ENCODE assay signal across 16 mouse cellular contexts in genomic region chr8:70874441-70874840, GRCm38 (mm10). TPM values are rescaled to one million over a fixed set of nuclear protein-coding genes. Genes with fewer than 3 reads are reported as not detected.
DNase-seq lines count a peak whose midpoint lies in the region; ATAC-seq lines count a peak whose summit lies in the region.
"Had no signal": no experiment of that assay in that cellular context is flagged by ENCODE, and none has a peak within 500 bp of the region (broad histone marks: within the 10 kb centered on the region; RNA-seq: fewer than 3 reads in every experiment).

No protein-coding gene starts in this region.

- no peak for DNase-seq in hindbrain, embryonic 14.5 days (ENCODE audit: low spot score)
- no peak for DNase-seq in embryo, embryonic 10.5 days (ENCODE audit: low spot score)
- DNase-seq in lung, postnatal 14 days: no peak
- DNase-seq in lung, postnatal 25 days (ENCODE audit: low spot score): no peak
- DNase-seq: adrenal gland, postnatal 36 days; cerebellum, postnatal 36 days; kidney, adult 11 months; lung, postnatal 36 days had no signal

- no peaks in the 10 kb centered on the region for H3K36me3 ChIP-seq in kidney, embryonic 16.5 days (ENCODE audit: insufficient read depth, low read length)
- H3K36me3 ChIP-seq in kidney, embryonic 14.5 days (ENCODE audit: control insufficient read depth, insufficient read depth, low read length): no peaks in the 10 kb centered on the region
- no peaks in the 10 kb centered on the region for H3K36me3 ChIP-seq in embryonic facial prominence, embryonic 13.5 days
- H3K36me3 ChIP-seq in hindbrain, embryonic 14.5 days (replicated peaks; ENCODE audit: control insufficient read depth, insufficient read depth): no peaks in the 10 kb centered on the region
- no peaks in the 10 kb centered on the region for H3K36me3 ChIP-seq in midbrain, embryonic 13.5 days
- H3K36me3 ChIP-seq: midbrain, embryonic 12.5 days; neural tube, embryonic 12.5 days had no signal

- H3K27me3 ChIP-seq in kidney, embryonic 16.5 days (ENCODE audit: insufficient read depth, low read length): no peaks in the 10 kb centered on the region
- H3K27me3 ChIP-seq in kidney, embryonic 14.5 days (ENCODE audit: control insufficient read depth, insufficient read depth, low read length): no peaks in the 10 kb centered on the region
- H3K27me3 ChIP-seq in embryonic facial prominence, embryonic 13.5 days: 0 out of 2 replicates have a peak, but pooled peaks cover 1% of the 10 kb centered on the region
- no peaks in the 10 kb centered on the region for H3K27me3 ChIP-seq in hindbrain, embryonic 14.5 days (ENCODE audit: control insufficient read depth, insufficient read depth, low read length)
- 0 out of 2 replicates have a peak, but pooled peaks cover 2% of the 10 kb centered on the region for H3K27me3 ChIP-seq in midbrain, embryonic 13.5 days
- H3K27me3 ChIP-seq: midbrain, embryonic 12.5 days; neural tube, embryonic 12.5 days had no signal

- H3K4me2 ChIP-seq in kidney, embryonic 16.5 days (replicated peaks; ENCODE audit: low read depth, low read length): no peak overlapping the region
- no peak overlapping the region for H3K4me2 ChIP-seq in kidney, embryonic 14.5 days (replicated peaks; ENCODE audit: low read depth, low read length)
- no peak overlapping the region for H3K4me2 ChIP-seq in embryonic facial prominence, embryonic 13.5 days
- H3K4me2 ChIP-seq in hindbrain, embryonic 14.5 days (replicated peaks): no peak overlapping the region
- H3K4me2 ChIP-seq in midbrain, embryonic 13.5 days (replicated peaks): no peak overlapping the region

- WGBS in kidney, embryonic 16.5 days: 91% methylated on average over 13 of the region's 13 CpGs
- 92% methylated on average over 13 of the region's 13 CpGs for WGBS in kidney, embryonic 14.5 days
- WGBS in embryonic facial prominence, embryonic 13.5 days: 89% methylated on average over 13 of the region's 13 CpGs
- 88% methylated on average over 13 of the region's 13 CpGs for WGBS in hindbrain, embryonic 14.5 days
- 91% methylated on average over 13 of the region's 13 CpGs for WGBS in midbrain, embryonic 13.5 days

- no peaks in the 10 kb centered on the region for H3K9me3 ChIP-seq in kidney, embryonic 16.5 days (ENCODE audit: low read length)
- H3K9me3 ChIP-seq in kidney, embryonic 14.5 days (ENCODE audit: control insufficient read depth, low read length): no peaks in the 10 kb centered on the region
- H3K9me3 ChIP-seq in embryonic facial prominence, embryonic 13.5 days: no peaks in the 10 kb centered on the region
- no peaks in the 10 kb centered on the region for H3K9me3 ChIP-seq in hindbrain, embryonic 14.5 days (ENCODE audit: control insufficient read depth, low read length)
- no peaks in the 10 kb centered on the region for H3K9me3 ChIP-seq in midbrain, embryonic 13.5 days
- H3K9me3 ChIP-seq: midbrain, embryonic 12.5 days; neural tube, embryonic 12.5 days had no signal

- H3K9ac ChIP-seq in kidney, embryonic 16.5 days (replicated peaks; ENCODE audit: low read length): peak overlapping the region; percentile 86; the same call in 1 of the 2 replicates
- no peak overlapping the region for H3K9ac ChIP-seq in kidney, embryonic 14.5 days (ENCODE audit: low read depth, low read length)
- 0 out of 2 replicates have a peak overlapping the region, but pooled peaks have one; percentile 27 for H3K9ac ChIP-seq in embryonic facial prominence, embryonic 13.5 days
- no peak overlapping the region; the same call in 1 of the 2 replicates for H3K9ac ChIP-seq in hindbrain, embryonic 14.5 days
- H3K9ac ChIP-seq in midbrain, embryonic 13.5 days (replicated peaks): no peak overlapping the region
- H3K9ac ChIP-seq: midbrain, embryonic 12.5 days; neural tube, embryonic 12.5 days had no signal

- H3K27ac ChIP-seq in kidney, embryonic 16.5 days (ENCODE audit: low read length): no peak overlapping the region
- no peak overlapping the region for H3K27ac ChIP-seq in kidney, embryonic 14.5 days (ENCODE audit: low read depth, low read length)
- H3K27ac ChIP-seq in embryonic facial prominence, embryonic 13.5 days: no peak overlapping the region
- 0 out of 2 replicates have a peak overlapping the region, but pooled peaks have one; percentile 96 for H3K27ac ChIP-seq in hindbrain, embryonic 14.5 days
- H3K27ac ChIP-seq in midbrain, embryonic 13.5 days: 0 out of 2 replicates have a peak overlapping the region, but pooled peaks have one; percentile 88

- no peak for ATAC-seq in kidney, embryonic 16.5 days (ENCODE audit: low FRiP score, low TSS enrichment)
- ATAC-seq in kidney, embryonic 14.5 days (ENCODE audit: low FRiP score, low TSS enrichment): no peak
- ATAC-seq in embryonic facial prominence, embryonic 13.5 days (ENCODE audit: insufficient number of reproducible peaks, insufficient read depth, low FRiP score, low TSS enrichment, low read depth): no peak
- ATAC-seq in hindbrain, embryonic 14.5 days (ENCODE audit: low FRiP score): no peak
- ATAC-seq in midbrain, embryonic 13.5 days: no peak

- no peak overlapping the region for H3K4me3 ChIP-seq in kidney, embryonic 16.5 days (ENCODE audit: low read length)
- H3K4me3 ChIP-seq in kidney, embryonic 14.5 days (ENCODE audit: low read length): no peak overlapping the region
- H3K4me3 ChIP-seq in embryonic facial prominence, embryonic 13.5 days: no peak overlapping the region
- no peak overlapping the region for H3K4me3 ChIP-seq in hindbrain, embryonic 14.5 days (replicated peaks; ENCODE audit: low read length)
- H3K4me3 ChIP-seq in midbrain, embryonic 13.5 days (replicated peaks): no peak overlapping the region

- H3K4me1 ChIP-seq in kidney, embryonic 16.5 days (ENCODE audit: insufficient read depth, low read length): peaks cover 4% of the 10 kb centered on the region; the same call in 1 of the 2 replicates
- 0 out of 2 replicates have a peak, but pooled peaks cover 5% of the 10 kb centered on the region for H3K4me1 ChIP-seq in kidney, embryonic 14.5 days (ENCODE audit: control insufficient read depth, insufficient read depth, low read length)
- H3K4me1 ChIP-seq in embryonic facial prominence, embryonic 13.5 days: peaks cover 14% of the 10 kb centered on the region
- peaks cover 5% of the 10 kb centered on the region; the same call in 1 of the 2 replicates for H3K4me1 ChIP-seq in hindbrain, embryonic 14.5 days (replicated peaks; ENCODE audit: control insufficient read depth, insufficient read depth, low read length)
- H3K4me1 ChIP-seq in midbrain, embryonic 13.5 days (replicated peaks): peaks cover 21% of the 10 kb centered on the region

RNA-seq across cellular contexts. Expression of gene Ccdc124, which starts 0.7 kb away (rescaled TPM):
- 114 and 119 TPM in 2 replicates for polyA plus RNA-seq in kidney, embryonic 16.5 days (2015; fragmentation: Nextera tagmentation; extraction: Ambion mirVana)
- polyA plus RNA-seq in kidney, embryonic 14.5 days (2014; fragmentation: Nextera tagmentation; extraction: Ambion mirVana): 117 and 142 TPM in 2 replicates
- 108 and 124 TPM in 2 replicates for polyA plus RNA-seq in embryonic facial prominence, embryonic 13.5 days (2015; fragmentation: Nextera tagmentation; extraction: Ambion mirVana)
- polyA plus RNA-seq in hindbrain, embryonic 14.5 days (2014; fragmentation: Nextera tagmentation; extraction: Ambion mirVana): 155 and 158 TPM in 2 replicates
- 160 TPM in 2 replicates for polyA plus RNA-seq in midbrain, embryonic 13.5 days (2015; fragmentation: Nextera tagmentation; extraction: Ambion mirVana)

RNA-seq across cellular contexts. Expression of gene Kcnn1, which starts 11.4 kb away (rescaled TPM):
- 2.9 and 4.9 TPM in 2 replicates for polyA plus RNA-seq in kidney, embryonic 16.5 days (2015; fragmentation: Nextera tagmentation; extraction: Ambion mirVana)
- 2.5 and 2.6 TPM in 2 replicates for polyA plus RNA-seq in kidney, embryonic 14.5 days (2014; fragmentation: Nextera tagmentation; extraction: Ambion mirVana)
- 3.2 and 5.3 TPM in 2 replicates for polyA plus RNA-seq in embryonic facial prominence, embryonic 13.5 days (2015; fragmentation: Nextera tagmentation; extraction: Ambion mirVana)
- polyA plus RNA-seq in hindbrain, embryonic 14.5 days (2014; fragmentation: Nextera tagmentation; extraction: Ambion mirVana): 10.0 and 14.3 TPM in 2 replicates
- 19.6 and 26.9 TPM in 2 replicates for polyA plus RNA-seq in midbrain, embryonic 13.5 days (2015; fragmentation: Nextera tagmentation; extraction: Ambion mirVana)
- polyA plus RNA-seq: activated CD4-positive, CD25-positive, alpha-beta regulatory T cell, adult 4 months; CD4-positive, CD25-positive, alpha-beta regulatory T cell, adult 4 months had no signal

RNA-seq across cellular contexts. Expression of gene Slc5a5, which starts 18.1 kb away (rescaled TPM):
- polyA plus RNA-seq in kidney, embryonic 16.5 days (2015; fragmentation: Nextera tagmentation; extraction: Ambion mirVana): 0.22 and 0.28 TPM in 2 replicates
- 0.09 and 0.19 TPM in 2 replicates for polyA plus RNA-seq in kidney, embryonic 14.5 days (2014; fragmentation: Nextera tagmentation; extraction: Ambion mirVana)
- polyA plus RNA-seq in embryonic facial prominence, embryonic 13.5 days (2015; fragmentation: Nextera tagmentation; extraction: Ambion mirVana): 0.18 and 0.32 TPM in 2 replicates
- 1.5 and 1.8 TPM in 2 replicates for polyA plus RNA-seq in hindbrain, embryonic 14.5 days (2014; fragmentation: Nextera tagmentation; extraction: Ambion mirVana)
- polyA plus RNA-seq in midbrain, embryonic 13.5 days (2015; fragmentation: Nextera tagmentation; extraction: Ambion mirVana): 0.67 and 0.73 TPM in 2 replicates
- polyA plus RNA-seq: activated CD4-positive, CD25-positive, alpha-beta regulatory T cell, adult 4 months; CD4-positive, CD25-positive, alpha-beta regulatory T cell, adult 4 months had no signal

RNA-seq across cellular contexts. Expression of gene Rpl18a, which starts 22.8 kb away (rescaled TPM):
- polyA plus RNA-seq in kidney, embryonic 16.5 days (2015; fragmentation: Nextera tagmentation; extraction: Ambion mirVana): 4,081 and 4,203 TPM in 2 replicates
- 5,375 and 6,285 TPM in 2 replicates for polyA plus RNA-seq in kidney, embryonic 14.5 days (2014; fragmentation: Nextera tagmentation; extraction: Ambion mirVana)
- 4,412 and 4,959 TPM in 2 replicates for polyA plus RNA-seq in embryonic facial prominence, embryonic 13.5 days (2015; fragmentation: Nextera tagmentation; extraction: Ambion mirVana)
- 2,214 and 2,704 TPM in 2 replicates for polyA plus RNA-seq in hindbrain, embryonic 14.5 days (2014; fragmentation: Nextera tagmentation; extraction: Ambion mirVana)
- polyA plus RNA-seq in midbrain, embryonic 13.5 days (2015; fragmentation: Nextera tagmentation; extraction: Ambion mirVana): 2,682 and 2,717 TPM in 2 replicates

RNA-seq across cellular contexts. Expression of gene Map1s, which starts 31.3 kb away (rescaled TPM):
- polyA plus RNA-seq in kidney, embryonic 16.5 days (2015; fragmentation: Nextera tagmentation; extraction: Ambion mirVana): 56.9 and 63.1 TPM in 2 replicates
- polyA plus RNA-seq in kidney, embryonic 14.5 days (2014; fragmentation: Nextera tagmentation; extraction: Ambion mirVana): 32.1 and 43.4 TPM in 2 replicates
- polyA plus RNA-seq in embryonic facial prominence, embryonic 13.5 days (2015; fragmentation: Nextera tagmentation; extraction: Ambion mirVana): 49.8 and 52.6 TPM in 2 replicates
- polyA plus RNA-seq in hindbrain, embryonic 14.5 days (2014; fragmentation: Nextera tagmentation; extraction: Ambion mirVana): 49.6 and 51.4 TPM in 2 replicates
- polyA plus RNA-seq in midbrain, embryonic 13.5 days (2015; fragmentation: Nextera tagmentation; extraction: Ambion mirVana): 61.0 and 62.5 TPM in 2 replicates

Comparison
In these comparisons a context has a peak if more than half of its experiments do, and no peak if none do; other contexts are left out.
1. H3K9ac ChIP-seq: peak in kidney, embryonic 16.5 days (single experiment) and embryonic facial prominence, embryonic 13.5 days (single experiment); none in kidney, embryonic 14.5 days (single experiment), hindbrain, embryonic 14.5 days (single experiment) and midbrain, embryonic 13.5 days (single experiment).
2. H3K27ac ChIP-seq: peak in hindbrain, embryonic 14.5 days (single experiment) and midbrain, embryonic 13.5 days (single experiment); none in kidney, embryonic 16.5 days (single experiment), kidney, embryonic 14.5 days (single experiment) and embryonic facial prominence, embryonic 13.5 days (single experiment).